Mouse (Mus musculus): ENCODE results near the gene Hoxb6. TPM values are rescaled to one million over a fixed set of nuclear protein-coding genes. Genes with fewer than 3 reads are reported as not detected.

The Hoxb6 gene
- total and polyA plus RNA-seq, 3 experiments = not detected

- Histone ChIP-seq H3K27ac (ENCODE audit: control insufficient read depth, low read depth, low read length) (no peak overlapping the region), H3K27me3 (ENCODE audit: control insufficient read depth in 1 of 2, insufficient read depth in 2 of 2, low read length in 2 of 2) (peaks cover 7 to 9% of the 10 kb centered on the region in 2 experiments), H3K4me1 (ENCODE audit: control insufficient read depth in 1 of 2, insufficient read depth in 2 of 2, low read length in 2 of 2) (no peaks in the 10 kb centered on the region), H3K9me3 (replicated peaks; ENCODE audit: insufficient read depth, low read length) (no peaks in the 10 kb centered on the region), H3K9ac (ENCODE audit: control insufficient read depth, low read depth, low read length, poor library complexity, severe bottlenecking) (no peak overlapping the region), H3K36me3 (ENCODE audit: control insufficient read depth in 1 of 2, insufficient read depth in 2 of 2, low read length in 2 of 2) (no peaks in the 10 kb centered on the region), H3K79me2 (ENCODE audit: control insufficient read depth, insufficient read depth, low read length, poor library complexity) (no peaks in the 10 kb centered on the region), H3K4me3 (ENCODE audit: control insufficient read depth in 1 of 2, insufficient read depth in 1 of 2, low read depth in 2 of 2, low read length in 2 of 2) (no peak overlapping the region)
- DNase-seq (ENCODE audit: low read depth, low spot score) = no peak
- no peak for TF ChIP-seq SMC3 (IDR thresholded peaks at IDR 0.05; ENCODE audit: low read depth, low read length)
- no peak for TF ChIP-seq USF1 (IDR thresholded peaks at IDR 0.05; ENCODE audit: low read depth, low read length)
- TF ChIP-seq E2F4 (IDR thresholded peaks at IDR 0.05; ENCODE audit: borderline replicate concordance, low read depth, low read length) = no peak
- TF ChIP-seq ZC3H11A (IDR thresholded peaks at IDR 0.05; ENCODE audit: low read depth, low read length) = no peak
- TF ChIP-seq NELFE (IDR thresholded peaks at IDR 0.05; ENCODE audit: low read depth, low read length) = no peak
- no peak for TF ChIP-seq UBTF (IDR thresholded peaks at IDR 0.05; ENCODE audit: borderline replicate concordance, insufficient read depth, low read depth, low read length)
- TF ChIP-seq MAZ (IDR thresholded peaks at IDR 0.05; ENCODE audit: low read depth, low read length) = no peak
- TF ChIP-seq EP300 (IDR thresholded peaks at IDR 0.05; ENCODE audit: low read depth in 1 of 2, low read length in 2 of 2) = no peak
- TF ChIP-seq CHD1 (IDR thresholded peaks at IDR 0.05; ENCODE audit: low read depth, low read length) = no peak
- TF ChIP-seq JUND (IDR thresholded peaks at IDR 0.05; ENCODE audit: low read depth, low read length) = no peak
These were observed 35.5 kb downstream of the Hoxb6 start for GRCm38 (mm10) chr11:96327750-96328149.

GRCm38 (mm10) chr11:96328605-96329004, 36.3 kb downstream of the Hoxb6 start:
- Histone ChIP-seq H3K27me3 (ENCODE audit: control insufficient read depth in 1 of 2, insufficient read depth in 2 of 2, low read length in 2 of 2) (peaks cover 5 to 9% of the 10 kb centered on the region in 2 experiments; a peak in 3 of 4 replicates), H3K9me3 (replicated peaks; ENCODE audit: insufficient read depth, low read length) (no peaks in the 10 kb centered on the region), H3K27ac (ENCODE audit: control insufficient read depth, low read depth, low read length) (no peak overlapping the region), H3K4me3 (ENCODE audit: control insufficient read depth in 1 of 2, insufficient read depth in 1 of 2, low read depth in 2 of 2, low read length in 2 of 2) (no peak overlapping the region), H3K36me3 (ENCODE audit: control insufficient read depth in 1 of 2, insufficient read depth in 2 of 2, low read length in 2 of 2) (no peaks in the 10 kb centered on the region), H3K9ac (ENCODE audit: control insufficient read depth, low read depth, low read length, poor library complexity, severe bottlenecking) (no peak overlapping the region), H3K79me2 (ENCODE audit: control insufficient read depth, insufficient read depth, low read length, poor library complexity) (no peaks in the 10 kb centered on the region), H3K4me1 (ENCODE audit: control insufficient read depth in 1 of 2, insufficient read depth in 2 of 2, low read length in 2 of 2) (no peaks in the 10 kb centered on the region)
- no peak for DNase-seq (ENCODE audit: low read depth, low spot score)
- TF ChIP-seq POLR2AphosphoS5 (IDR thresholded peaks at IDR 0.05; ENCODE audit: borderline replicate concordance, low read depth, low read length) (no peak), SMC3 (IDR thresholded peaks at IDR 0.05; ENCODE audit: low read depth, low read length) (no peak), GABPA (IDR thresholded peaks at IDR 0.05; ENCODE audit: low read depth, low read length) (no peak), TBP (IDR thresholded peaks at IDR 0.05; ENCODE audit: low read depth, low read length) (no peak), KAT2A (conservative IDR thresholded peaks at IDR 0.05; ENCODE audit: low read depth, low read length) (no peak), USF2 (IDR thresholded peaks at IDR 0.05; ENCODE audit: borderline replicate concordance in 1 of 2, insufficient read depth in 1 of 2, low read depth in 1 of 2, low read length in 2 of 2) (no peak), UBTF (IDR thresholded peaks at IDR 0.05; ENCODE audit: borderline replicate concordance, insufficient read depth, low read depth, low read length) (no peak), HCFC1 (IDR thresholded peaks at IDR 0.05; ENCODE audit: low read depth, low read length) (no peak), TAL1 (IDR thresholded peaks at IDR 0.05; ENCODE audit: low read length) (no peak), RAD21 (IDR thresholded peaks at IDR 0.05; ENCODE audit: low read depth, low read length) (no peak), MAFK (IDR thresholded peaks at IDR 0.05; ENCODE audit: borderline replicate concordance, low read depth, low read length) (no peak), ZC3H11A (IDR thresholded peaks at IDR 0.05; ENCODE audit: low read depth, low read length) (no peak), MYB (IDR thresholded peaks at IDR 0.05; ENCODE audit: low read depth, low read length) (no peak), ZMIZ1 (IDR thresholded peaks at IDR 0.05; ENCODE audit: low read depth, low read length) (no peak), MXI1 (IDR thresholded peaks at IDR 0.05; ENCODE audit: low read depth, low read length) (no peak), CTCF (IDR thresholded peaks at IDR 0.05 in 2 of 3, conservative IDR thresholded peaks at IDR 0.05 in 1 of 3; ENCODE audit: control insufficient read depth in 1 of 3, insufficient read depth in 1 of 3, low read depth in 2 of 3, low read length in 3 of 3, poor library complexity in 1 of 3, severe bottlenecking in 1 of 3) (no peak), TCF12 (IDR thresholded peaks at IDR 0.05; ENCODE audit: low read depth, low read length) (no peak)
